Mouse (Mus musculus): ENCODE data around the gene Col6a6. TPM values are rescaled to one million over a fixed set of nuclear protein-coding genes. Genes with fewer than 3 reads are reported as not detected.

Gene Col6a6
- polyA plus RNA-seq, 1 experiment = not detected

- no peak for TF ChIP-seq MYOD1 (IDR thresholded peaks at IDR 0.05; ENCODE audit: control insufficient read depth, insufficient read length, low read depth)
- TF ChIP-seq MAX (IDR thresholded peaks at IDR 0.05) = no peak
- TF ChIP-seq FOSL1 (IDR thresholded peaks at IDR 0.05; ENCODE audit: insufficient read depth, low read length, poor library complexity, severe bottlenecking) = no peak
- TF ChIP-seq MYOG (IDR thresholded peaks at IDR 0.05; ENCODE audit: control insufficient read depth, extremely low read depth, insufficient read length) = no peak
- no peak for TF ChIP-seq CEBPB (IDR thresholded peaks at IDR 0.05; ENCODE audit: low read depth)
- TF ChIP-seq CTCF (IDR thresholded peaks at IDR 0.05; ENCODE audit: control insufficient read depth, insufficient read depth, insufficient read length) = no peak
- TF ChIP-seq USF1 (IDR thresholded peaks at IDR 0.05; ENCODE audit: low read depth) = no peak
- Histone ChIP-seq H3K79me3 (ENCODE audit: low read depth) (no peaks in the 10 kb centered on the region), H3K36me3 (ENCODE audit: control insufficient read depth, insufficient read depth) (no peaks in the 10 kb centered on the region), H3K4me3 (ENCODE audit: insufficient read depth, poor library complexity, severe bottlenecking) (no peak overlapping the region), H3ac (ENCODE audit: control insufficient read depth, insufficient read length, low read depth) (no peak overlapping the region), H3K79me2 (ENCODE audit: control insufficient read depth, insufficient read depth) (no peaks in the 10 kb centered on the region), H3K27me3 (ENCODE audit: control insufficient read depth, insufficient read depth, insufficient read length) (no peaks in the 10 kb centered on the region)
Measured at GRCm38 (mm10) chr9:105838396-105839146, 10.6 kb upstream of the Col6a6 start.

- no peak overlapping the region for H3ac ChIP-seq (ENCODE audit: control insufficient read depth, insufficient read length, low read depth)
- H3K79me3 ChIP-seq (ENCODE audit: low read depth) = no peaks in the 10 kb centered on the region
- no peak for TF ChIP-seq FOSL1 (IDR thresholded peaks at IDR 0.05; ENCODE audit: insufficient read depth, low read length, poor library complexity, severe bottlenecking)
- TF ChIP-seq MYOD1 (IDR thresholded peaks at IDR 0.05; ENCODE audit: control insufficient read depth, insufficient read length, low read depth) = no peak
- TF ChIP-seq USF1 (IDR thresholded peaks at IDR 0.05; ENCODE audit: low read depth) = no peak
- TF ChIP-seq MAX (IDR thresholded peaks at IDR 0.05) = no peak
- no peak for TF ChIP-seq CEBPB (IDR thresholded peaks at IDR 0.05; ENCODE audit: low read depth)
- TF ChIP-seq CTCF (IDR thresholded peaks at IDR 0.05; ENCODE audit: control insufficient read depth, insufficient read depth, insufficient read length) = no peak
- TF ChIP-seq MYOG (IDR thresholded peaks at IDR 0.05; ENCODE audit: control insufficient read depth, extremely low read depth, insufficient read length) = no peak
- no peaks in the 10 kb centered on the region for H3K36me3 ChIP-seq (ENCODE audit: control insufficient read depth, insufficient read depth)
- no peaks in the 10 kb centered on the region for H3K79me2 ChIP-seq (ENCODE audit: control insufficient read depth, insufficient read depth)
- no peaks in the 10 kb centered on the region for H3K27me3 ChIP-seq (ENCODE audit: control insufficient read depth, insufficient read depth, insufficient read length)
- no peak overlapping the region for H3K4me3 ChIP-seq (ENCODE audit: insufficient read depth, poor library complexity, severe bottlenecking)
Measured at GRCm38 (mm10) chr9:105835587-105835986, 7.6 kb upstream of the Col6a6 start.

GRCm38 (mm10) chr9:105834799-105835198 is 6.8 kb upstream of the Col6a6 start:
- Histone ChIP-seq H3K79me3 (ENCODE audit: low read depth) (no peaks in the 10 kb centered on the region), H3K27me3 (ENCODE audit: control insufficient read depth, insufficient read depth, insufficient read length) (no peaks in the 10 kb centered on the region), H3K4me3 (ENCODE audit: insufficient read depth, poor library complexity, severe bottlenecking) (no peak overlapping the region), H3K36me3 (ENCODE audit: control insufficient read depth, insufficient read depth) (no peaks in the 10 kb centered on the region), H3ac (ENCODE audit: control insufficient read depth, insufficient read length, low read depth) (no peak overlapping the region), H3K79me2 (ENCODE audit: control insufficient read depth, insufficient read depth) (no peaks in the 10 kb centered on the region)
- TF ChIP-seq CTCF (IDR thresholded peaks at IDR 0.05; ENCODE audit: control insufficient read depth, insufficient read depth, insufficient read length) (no peak), MAX (IDR thresholded peaks at IDR 0.05) (no peak), FOSL1 (IDR thresholded peaks at IDR 0.05; ENCODE audit: insufficient read depth, low read length, poor library complexity, severe bottlenecking) (no peak), USF1 (IDR thresholded peaks at IDR 0.05; ENCODE audit: low read depth) (no peak), CEBPB (IDR thresholded peaks at IDR 0.05; ENCODE audit: low read depth) (no peak), MYOD1 (IDR thresholded peaks at IDR 0.05; ENCODE audit: control insufficient read depth, insufficient read length, low read depth) (no peak), MYOG (IDR thresholded peaks at IDR 0.05; ENCODE audit: control insufficient read depth, extremely low read depth, insufficient read length) (no peak)

GRCm38 (mm10) chr9:105831291-105831690 is 3.3 kb upstream of the Col6a6 start:
- Histone ChIP-seq H3K4me3 (ENCODE audit: insufficient read depth, poor library complexity, severe bottlenecking) (no peak overlapping the region), H3K79me2 (ENCODE audit: control insufficient read depth, insufficient read depth) (no peaks in the 10 kb centered on the region), H3K27me3 (ENCODE audit: control insufficient read depth, insufficient read depth, insufficient read length) (peaks cover 6% of the 10 kb centered on the region), H3K79me3 (ENCODE audit: low read depth) (no peaks in the 10 kb centered on the region), H3K36me3 (ENCODE audit: control insufficient read depth, insufficient read depth) (no peaks in the 10 kb centered on the region), H3ac (ENCODE audit: control insufficient read depth, insufficient read length, low read depth) (no peak overlapping the region)
- TF ChIP-seq FOSL1 (IDR thresholded peaks at IDR 0.05; ENCODE audit: insufficient read depth, low read length, poor library complexity, severe bottlenecking) (no peak), MAX (IDR thresholded peaks at IDR 0.05) (no peak), MYOG (IDR thresholded peaks at IDR 0.05; ENCODE audit: control insufficient read depth, extremely low read depth, insufficient read length) (no peak), CEBPB (IDR thresholded peaks at IDR 0.05; ENCODE audit: low read depth) (no peak), MYOD1 (IDR thresholded peaks at IDR 0.05; ENCODE audit: control insufficient read depth, insufficient read length, low read depth) (no peak), CTCF (IDR thresholded peaks at IDR 0.05; ENCODE audit: control insufficient read depth, insufficient read depth, insufficient read length) (no peak), USF1 (IDR thresholded peaks at IDR 0.05; ENCODE audit: low read depth) (no peak)

GRCm38 (mm10) chr9:105827076-105827647 is 798 bp downstream of the Col6a6 start:
- Histone ChIP-seq H3K36me3 (ENCODE audit: control insufficient read depth, insufficient read depth) (no peaks in the 10 kb centered on the region), H3K4me3 (ENCODE audit: insufficient read depth, poor library complexity, severe bottlenecking) (no peak overlapping the region)

More at GRCm38 (mm10) chr9:105827076-105827647, 798 bp downstream of the Col6a6 start:
- H3K27me3 ChIP-seq (ENCODE audit: control insufficient read depth, insufficient read depth, insufficient read length) = peaks cover 6% of the 10 kb centered on the region
- TF ChIP-seq FOSL1 (IDR thresholded peaks at IDR 0.05; ENCODE audit: insufficient read depth, low read length, poor library complexity, severe bottlenecking) (no peak), USF1 (IDR thresholded peaks at IDR 0.05; ENCODE audit: low read depth) (no peak), CEBPB (IDR thresholded peaks at IDR 0.05; ENCODE audit: low read depth) (no peak), MYOD1 (IDR thresholded peaks at IDR 0.05; ENCODE audit: control insufficient read depth, insufficient read length, low read depth) (no peak), MAX (IDR thresholded peaks at IDR 0.05) (no peak), CTCF (IDR thresholded peaks at IDR 0.05; ENCODE audit: control insufficient read depth, insufficient read depth, insufficient read length) (no peak), MYOG (IDR thresholded peaks at IDR 0.05; ENCODE audit: control insufficient read depth, extremely low read depth, insufficient read length) (no peak)
- H3ac ChIP-seq (ENCODE audit: control insufficient read depth, insufficient read length, low read depth) = no peak overlapping the region
- H3K79me3 ChIP-seq (ENCODE audit: low read depth) = no peaks in the 10 kb centered on the region
- no peaks in the 10 kb centered on the region for H3K79me2 ChIP-seq (ENCODE audit: control insufficient read depth, insufficient read depth)

All from C2C12 (cell line).